Mouse (Mus musculus): ENCODE results near the gene Nln.

GRCm38 (mm10) chr13:104015246-104016105 lies 93.9 kb downstream of the Nln start:
- TF ChIP-seq POLR2A (IDR thresholded peaks at IDR 0.05; ENCODE audit: borderline replicate concordance, low read depth, low read length) (no peak), CTCF (IDR thresholded peaks at IDR 0.05; ENCODE audit: low read depth, low read length) (no peak)

Measured in bone marrow macrophage, adult 2 months (primary cell).